Mouse (Mus musculus) liver, embryonic 15.5 days (tissue): ENCODE measurements around the gene Emp1. TPM values are rescaled to one million over a fixed set of nuclear protein-coding genes. Genes with fewer than 3 reads are reported as not detected.

ENCODE experiments used
- ATAC-seq: fragments of 200-750 bp; cut with Nextera tagmentation; 2 replicates; pipeline ENCODE4 v1.8.0; 2017; ENCODE audit warnings: moderate number of reproducible peaks, mild to moderate bottlenecking, moderate library complexity; ENCODE audit not compliant: insufficient read depth
- H3K27ac ChIP-seq: fragments of 300-500 bp; sonication (generic); replicated peaks from 2 replicates; pipeline ENCODE4 v1.5.1; 2015; ENCODE audit warnings: mild to moderate bottlenecking, inconsistent platforms
- H3K27me3 ChIP-seq: fragments of 300-500 bp; sonication (generic); 2 replicates; pipeline ENCODE4 v1.6.1; 2015; ENCODE audit warnings: mild to moderate bottlenecking, inconsistent platforms
- H3K36me3 ChIP-seq: fragments of 300-500 bp; sonication (generic); replicated peaks from 2 replicates; pipeline ENCODE4 v1.6.1; 2015; ENCODE audit warnings: moderate library complexity, mild to moderate bottlenecking, inconsistent platforms
- H3K4me1 ChIP-seq: fragments of 300-500 bp; sonication (generic); replicated peaks from 2 replicates; pipeline ENCODE4 v1.6.1; 2015; ENCODE audit warnings: inconsistent platforms
- H3K4me2 ChIP-seq: fragments of 300-500 bp; sonication (generic); 2 replicates; pipeline ENCODE4 v1.6.1; 2015; ENCODE audit warnings: moderate library complexity, mild to moderate bottlenecking, inconsistent platforms
- H3K4me3 ChIP-seq: fragments of 300-500 bp; sonication (generic); replicated peaks from 2 replicates; pipeline ENCODE4 v1.5.1; 2015; ENCODE audit warnings: mild to moderate bottlenecking, inconsistent platforms
- H3K9ac ChIP-seq: fragments of 300-500 bp; sonication (generic); 2 replicates; pipeline ENCODE4 v1.6.1; 2015; ENCODE audit warnings: moderate library complexity, mild to moderate bottlenecking, inconsistent platforms
- H3K9me3 ChIP-seq: fragments of 300-500 bp; sonication (generic); replicated peaks from 2 replicates; pipeline ENCODE4 v1.6.1; 2016; ENCODE audit warnings: inconsistent platforms
- WGBS: fragments of 180-500 bp; shearing (Covaris S2); methylation state at CpG from one replicate; pipeline ENCODE4 v1.1.7; 2015; ENCODE audit warnings: mixed read lengths; ENCODE audit not compliant: insufficient replicate concordance; 5-methylcytosine and 5-hydroxymethylcytosine counted together
- polyA plus RNA-seq: library from polyadenylated mRNA; unstranded; fragments of >200 nt; fragmentation: Nextera tagmentation; extraction: Ambion mirVana; gene quantifications from 2 replicates; pipeline ENCODE4 v1.2.1, GENCODE M21; 2015

The Emp1 gene
- polyA plus RNA-seq, 1 experiment from 2014 or later, result 2.5 TPM

GRCm38 (mm10) chr6:135411712-135412319, 49.5 kb downstream of the Emp1 start:
- no peaks in the 10 kb centered on the region for H3K36me3 ChIP-seq
- H3K27me3 ChIP-seq, result no peaks in the 10 kb centered on the region
- no peak overlapping the region for H3K4me2 ChIP-seq
- no peak overlapping the region for H3K9ac ChIP-seq
- H3K4me3 ChIP-seq, result no peak overlapping the region
- H3K9me3 ChIP-seq, result no peaks in the 10 kb centered on the region
- 71% methylated on average over 10 of the region's 10 CpGs for WGBS
- H3K27ac ChIP-seq, result no peak overlapping the region
- no peak for ATAC-seq
- no peaks in the 10 kb centered on the region for H3K4me1 ChIP-seq

- Histone ChIP-seq H3K27ac (no peak overlapping the region), H3K27me3 (no peaks in the 10 kb centered on the region), H3K9me3 (no peaks in the 10 kb centered on the region), H3K36me3 (no peaks in the 10 kb centered on the region), H3K4me2 (no peak overlapping the region), H3K4me1 (no peaks in the 10 kb centered on the region), H3K4me3 (no peak overlapping the region), H3K9ac (no peak overlapping the region)
- 54% methylated on average over 6 of the region's 6 CpGs for whole genome bisulfite sequencing
- ATAC-seq, result no peak
Observed at GRCm38 (mm10) chr6:135412649-135413048, 50.3 kb downstream of the Emp1 start.

- 15% methylated on average over 5 of the region's 5 CpGs for WGBS
- ATAC-seq, result no peak
- Histone ChIP-seq H3K9ac (no peak overlapping the region), H3K4me1 (no peaks in the 10 kb centered on the region), H3K36me3 (no peaks in the 10 kb centered on the region), H3K9me3 (no peaks in the 10 kb centered on the region), H3K27ac (no peak overlapping the region), H3K4me3 (no peak overlapping the region), H3K4me2 (no peak overlapping the region), H3K27me3 (no peaks in the 10 kb centered on the region)
Observed at GRCm38 (mm10) chr6:135417459-135417858, 55.1 kb downstream of the Emp1 start.

- Histone ChIP-seq H3K27me3 (no peaks in the 10 kb centered on the region), H3K4me3 (no peak overlapping the region), H3K9ac (no peak overlapping the region), H3K27ac (no peak overlapping the region), H3K9me3 (no peaks in the 10 kb centered on the region), H3K36me3 (no peaks in the 10 kb centered on the region), H3K4me2 (no peak overlapping the region), H3K4me1 (no peaks in the 10 kb centered on the region)
- ATAC-seq, result no peak
- WGBS, result 24% methylated on average over 8 of the region's 8 CpGs
Observed at GRCm38 (mm10) chr6:135418223-135418824, 56.0 kb downstream of the Emp1 start.

- WGBS, result 23% methylated on average over 2 of the region's 2 CpGs
- Histone ChIP-seq H3K9me3 (no peaks in the 10 kb centered on the region), H3K27ac (no peak overlapping the region), H3K36me3 (no peaks in the 10 kb centered on the region), H3K27me3 (no peaks in the 10 kb centered on the region), H3K9ac (no peak overlapping the region), H3K4me1 (no peaks in the 10 kb centered on the region), H3K4me2 (no peak overlapping the region), H3K4me3 (no peak overlapping the region)
- ATAC-seq, result no peak
Observed at GRCm38 (mm10) chr6:135428246-135428645, 65.9 kb downstream of the Emp1 start.

- Histone ChIP-seq H3K9ac (no peak overlapping the region), H3K27ac (no peak overlapping the region), H3K27me3 (no peaks in the 10 kb centered on the region), H3K4me1 (no peaks in the 10 kb centered on the region), H3K9me3 (no peaks in the 10 kb centered on the region), H3K36me3 (no peaks in the 10 kb centered on the region), H3K4me2 (no peak overlapping the region), H3K4me3 (no peak overlapping the region)
- no peak for ATAC-seq
- WGBS, result 54% methylated on average over 8 of the region's 8 CpGs
Observed at GRCm38 (mm10) chr6:135429268-135429909, 67.0 kb downstream of the Emp1 start.

GRCm38 (mm10) chr6:135430441-135430970, 68.2 kb downstream of the Emp1 start:
- no peak for ATAC-seq
- H3K36me3 ChIP-seq, result no peaks in the 10 kb centered on the region
- H3K27ac ChIP-seq, result no peak overlapping the region
- no peaks in the 10 kb centered on the region for H3K4me1 ChIP-seq
- no peaks in the 10 kb centered on the region for H3K9me3 ChIP-seq
- 55% methylated on average over 8 of the region's 8 CpGs for WGBS
- H3K27me3 ChIP-seq, result no peaks in the 10 kb centered on the region
- H3K4me3 ChIP-seq, result no peak overlapping the region
- H3K4me2 ChIP-seq, result no peak overlapping the region
- no peak overlapping the region for H3K9ac ChIP-seq

Other genes with a start within 250 kb of the Emp1 start
- 0.08 and 0.15 TPM in 2 replicates for gene Gprc5d, start 244.3 kb upstream of the Emp1 start, polyA plus RNA-seq
- gene Fam234b, start 164.6 kb upstream of the Emp1 start, polyA plus RNA-seq, result 30.3 and 34.4 TPM in 2 replicates
- gene Hebp1, start 164.5 kb upstream of the Emp1 start, polyA plus RNA-seq, result 116 and 117 TPM in 2 replicates
- gene Gsg1, start 108.2 kb upstream of the Emp1 start, polyA plus RNA-seq, result 0.08 and 0.16 TPM in 2 replicates
- not detected in 2 replicates for gene Pbp2, start 52.1 kb upstream of the Emp1 start, polyA plus RNA-seq